Mouse (Mus musculus) lung, embryonic 16.5 days (tissue): ENCODE results near the gene Bicra. TPM values are rescaled to one million over a fixed set of nuclear protein-coding genes. Genes with fewer than 3 reads are reported as not detected.

Experiments used
- ATAC-seq: fragments of 200-750 bp; cut with Nextera tagmentation; 2 replicates; pipeline ENCODE4 v1.8.0; 2017; ENCODE audit warnings: low read depth, mild to moderate bottlenecking, moderate library complexity
- H3K27ac ChIP-seq: fragments of 300-500 bp; sonication (generic); 2 replicates; pipeline ENCODE4 v1.5.1; 2014; ENCODE audit warnings: mild to moderate bottlenecking, control low read depth, low read length
- H3K27me3 ChIP-seq: fragments of 300-500 bp; sonication (generic); 2 replicates; pipeline ENCODE4 v1.6.1; 2014; ENCODE audit warnings: low read depth, low read length, mixed read lengths; ENCODE audit not compliant: control insufficient read depth, insufficient read depth
- H3K36me3 ChIP-seq: fragments of 300-500 bp; sonication (generic); 2 replicates; pipeline ENCODE4 v1.6.1; 2014; ENCODE audit warnings: low read length; ENCODE audit not compliant: control insufficient read depth, insufficient read depth
- H3K4me1 ChIP-seq: fragments of 300-500 bp; sonication (generic); replicated peaks from 2 replicates; pipeline ENCODE4 v1.6.1; 2014; ENCODE audit warnings: low read length, mixed read lengths; ENCODE audit not compliant: control insufficient read depth, insufficient read depth
- H3K4me2 ChIP-seq: fragments of 300-500 bp; sonication (generic); 2 replicates; pipeline ENCODE4 v1.6.1; 2014; ENCODE audit warnings: low read depth, low read length, control low read depth
- H3K4me3 ChIP-seq: fragments of 300-500 bp; sonication (generic); 2 replicates; pipeline ENCODE4 v1.5.1; 2014; ENCODE audit warnings: mild to moderate bottlenecking, low read length, control low read depth
- H3K9ac ChIP-seq: fragments of 300-500 bp; sonication (generic); 2 replicates; pipeline ENCODE4 v1.6.1; 2014; ENCODE audit warnings: low read length, control low read depth
- H3K9me3 ChIP-seq: fragments of 300-500 bp; sonication (generic); 2 replicates; pipeline ENCODE4 v1.6.1; 2016; ENCODE audit warnings: low read length; ENCODE audit not compliant: control insufficient read depth
- WGBS: fragments of 180-500 bp; shearing (Covaris S2); extraction: QIAGEN DNeasy Blood & Tissue Kit; methylation state at CpG from one replicate; pipeline ENCODE4 v1.1.7; 2014; 5-methylcytosine and 5-hydroxymethylcytosine counted together
- polyA plus RNA-seq: library from polyadenylated mRNA; unstranded; fragments of >200 nt; fragmentation: Nextera tagmentation; extraction: Ambion mirVana; gene quantifications from 2 replicates; pipeline ENCODE4 v1.2.1, GENCODE M21; 2015

Bicra gene
- polyA plus RNA-seq, 1 experiment from 2014 or later: 5.9 TPM

DNA sequence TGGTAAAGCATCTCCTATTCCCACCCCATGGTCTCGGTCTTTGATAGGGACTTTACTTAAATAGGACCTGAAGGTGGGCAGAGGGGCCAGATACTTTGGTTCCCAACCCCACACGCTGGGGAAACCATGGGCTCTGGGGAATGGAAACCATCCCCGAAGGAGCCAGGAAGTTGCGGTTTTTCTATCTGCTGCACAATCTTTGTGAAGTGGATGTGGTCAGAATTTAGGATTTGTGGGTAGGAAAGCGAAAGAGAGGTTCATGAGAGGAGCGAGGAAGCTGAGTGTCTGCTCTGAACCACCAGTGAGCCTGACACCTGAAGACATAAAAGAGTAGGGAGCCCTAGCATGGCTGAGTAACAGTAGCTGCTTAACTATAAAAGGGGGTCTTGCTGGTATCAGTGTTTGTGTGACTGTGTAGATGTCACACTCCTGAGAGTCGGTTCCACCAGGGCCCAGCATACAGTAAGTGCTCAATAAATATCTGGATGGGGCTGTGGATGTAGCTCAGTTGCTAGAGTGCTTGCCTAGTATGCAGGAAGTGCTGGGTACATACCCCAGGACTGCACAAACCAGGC, 98.4 kb downstream of the Bicra start:
- H3K36me3 ChIP-seq: peaks cover 31% of the 10 kb centered on the region
- WGBS: 74% methylated on average over 7 of the region's 7 CpGs
- H3K9ac ChIP-seq: no peak overlapping the region
- H3K4me3 ChIP-seq: no peak overlapping the region
- no peak overlapping the region; the same call in 1 of the 2 replicates for H3K4me2 ChIP-seq
- no peaks in the 10 kb centered on the region for H3K27me3 ChIP-seq
- H3K4me1 ChIP-seq: peaks cover 20% of the 10 kb centered on the region
- ATAC-seq: no peak
- peak overlapping the region; percentile 69; the same call in 1 of the 2 replicates for H3K27ac ChIP-seq
- H3K9me3 ChIP-seq: no peaks in the 10 kb centered on the region

DNA sequence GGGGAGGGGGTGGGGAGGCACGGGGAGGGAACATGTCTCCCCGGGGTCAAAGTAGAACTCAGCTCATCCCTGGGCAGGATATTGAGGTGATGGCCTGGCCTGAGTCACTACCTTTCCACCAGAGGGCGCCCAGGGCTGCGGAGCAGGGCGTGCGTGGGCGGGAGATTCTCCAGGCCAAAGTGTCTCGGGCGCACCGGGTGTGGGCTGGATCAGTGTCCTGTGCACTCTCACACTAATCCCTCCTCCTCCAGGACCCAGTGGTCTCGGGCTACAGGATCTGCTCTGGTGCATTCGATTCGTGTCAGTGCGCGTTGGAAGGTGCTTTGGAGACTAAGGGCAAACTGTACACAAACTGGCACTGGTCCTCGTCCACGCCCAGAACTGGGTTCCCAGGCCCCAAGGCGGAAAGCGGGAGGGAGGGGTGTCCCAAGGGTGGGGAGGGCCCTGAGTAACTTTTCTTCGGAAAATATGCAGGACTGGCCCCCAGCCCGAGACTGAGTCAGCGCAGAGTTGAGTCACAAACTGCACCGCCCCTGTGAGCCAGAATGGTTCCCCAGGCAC, 99.3 kb downstream of the Bicra start:
- Histone ChIP-seq H3K4me1 (peaks cover 20% of the 10 kb centered on the region), H3K4me2 (peak overlapping the region; percentile 54), H3K27me3 (no peaks in the 10 kb centered on the region), H3K27ac (peak overlapping the region; percentile 69), H3K36me3 (peaks cover 26% of the 10 kb centered on the region), H3K9me3 (no peaks in the 10 kb centered on the region), H3K4me3 (peak overlapping the region; percentile 35), H3K9ac (peak overlapping the region; percentile 55)
- WGBS: 4% methylated on average over 23 of the region's 23 CpGs
- peak; percentile 73 for ATAC-seq

DNA sequence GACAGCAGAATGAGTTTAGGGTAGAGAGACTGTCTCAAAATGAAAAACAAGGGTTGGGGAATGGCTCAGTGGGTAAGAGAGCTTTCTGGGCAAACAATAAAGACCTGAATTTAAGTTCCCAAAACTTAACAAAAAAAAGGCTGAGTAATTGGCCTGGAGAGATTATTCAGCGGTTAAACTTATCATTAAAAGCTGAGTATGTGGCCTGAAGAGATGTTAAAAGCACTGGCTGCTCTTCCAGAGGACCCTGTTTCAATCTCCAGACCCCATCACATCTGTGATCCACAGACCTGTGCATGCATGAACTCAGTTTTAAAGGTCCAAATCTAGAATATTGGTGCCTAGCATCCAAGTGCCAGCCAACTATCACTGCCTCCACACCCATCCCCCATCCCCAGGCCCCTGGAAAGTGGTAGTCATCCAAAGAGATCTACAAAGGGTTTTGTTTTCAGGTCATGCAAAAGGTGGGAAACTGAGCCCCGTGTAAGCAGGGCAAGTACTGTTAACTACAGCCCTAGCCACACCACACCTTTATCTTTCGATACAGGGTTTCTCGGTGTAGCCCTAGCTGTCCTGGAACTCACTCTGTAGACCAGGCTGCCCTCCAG, 100.0 kb downstream of the Bicra start:
- Histone ChIP-seq H3K4me2 (peak overlapping the region; percentile 54), H3K9me3 (no peaks in the 10 kb centered on the region), H3K27me3 (no peaks in the 10 kb centered on the region), H3K4me3 (no peak overlapping the region), H3K27ac (no peak overlapping the region), H3K36me3 (peaks cover 27% of the 10 kb centered on the region), H3K4me1 (peaks cover 20% of the 10 kb centered on the region), H3K9ac (no peak overlapping the region)
- ATAC-seq: no peak
- 47% methylated on average over 4 of the region's 4 CpGs for WGBS

DNA sequence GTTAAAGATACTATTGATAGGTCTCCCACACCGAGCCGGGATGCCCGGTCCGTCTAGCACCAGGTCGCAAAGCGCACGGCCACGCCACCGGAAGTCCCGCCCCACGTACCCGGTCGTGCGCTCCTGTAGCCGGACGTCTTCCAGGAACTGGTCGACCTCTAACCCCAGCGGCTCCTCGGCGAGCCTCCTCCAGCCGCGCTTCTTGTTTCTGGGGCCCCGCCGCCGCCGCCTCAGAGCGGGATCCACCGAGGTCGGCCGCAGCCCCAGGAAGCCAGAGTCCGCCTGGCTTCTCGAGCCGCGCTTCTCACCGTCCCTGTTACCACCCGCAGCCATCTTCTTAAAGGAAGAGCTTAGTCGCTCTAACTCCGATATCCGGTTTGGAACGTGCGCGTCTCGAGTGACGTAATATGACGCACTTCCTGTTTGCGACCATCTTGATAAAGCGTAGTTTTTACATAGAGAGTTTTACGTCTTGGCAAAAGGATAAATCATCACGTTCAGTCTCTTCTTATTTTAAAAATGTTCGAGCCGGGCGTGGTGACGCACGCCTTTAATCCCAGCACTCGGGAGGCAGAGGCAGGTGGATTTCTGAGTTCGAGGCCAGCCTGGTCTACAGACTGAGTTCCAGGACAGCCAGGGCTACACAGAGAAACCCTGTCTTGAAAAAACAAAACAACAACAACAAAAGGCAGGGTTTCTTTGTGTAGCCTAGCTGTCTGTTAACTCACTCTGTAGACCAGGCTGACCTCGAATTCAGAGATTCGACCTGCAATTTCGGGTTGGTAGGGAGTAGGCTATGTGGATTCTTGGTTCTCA, 101.8 kb downstream of the Bicra start, which contains the start of gene Nop53:
TSS of gene Nop53 (minus strand) at position 354 of the 816 bp plus-strand sequence.
- H3K27me3 ChIP-seq: no peaks in the 10 kb centered on the region
- peak within 1 kb of the TSS; percentile 84 for H3K9ac ChIP-seq
- peak within 1 kb of the TSS; percentile 72 for H3K4me2 ChIP-seq
- H3K4me3 ChIP-seq: peak within 1 kb of the TSS; percentile 76
- peaks cover 20% of the 10 kb centered on the region for H3K4me1 ChIP-seq
- 1% methylated on average over 59 of the region's 59 CpGs for WGBS
- no peaks in the 10 kb centered on the region for H3K9me3 ChIP-seq
- ATAC-seq: peak; percentile 86
- peak within 1 kb of the TSS; percentile 96 for H3K27ac ChIP-seq
- H3K36me3 ChIP-seq: peaks cover 36% of the 10 kb centered on the region

DNA sequence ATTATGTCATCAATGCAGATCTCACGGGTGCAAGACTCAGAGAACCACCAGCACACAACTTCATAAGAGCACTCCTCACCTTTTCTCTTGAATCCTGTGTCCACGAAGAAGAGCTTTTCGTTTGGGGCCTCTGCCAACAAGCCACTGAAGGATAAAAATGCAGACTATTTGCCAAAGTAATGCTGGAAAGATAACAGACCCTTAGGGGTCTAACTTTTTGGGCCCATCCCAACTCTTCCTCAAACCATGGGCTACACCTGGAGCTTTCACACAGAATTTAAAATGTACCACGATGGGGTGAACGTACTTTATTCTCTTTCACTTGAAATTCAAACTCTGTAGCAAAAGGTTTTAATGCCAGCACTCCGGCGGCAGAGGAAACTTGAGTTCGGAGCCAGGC, 102.5 kb downstream of the Bicra start:
- Histone ChIP-seq H3K27me3 (no peaks in the 10 kb centered on the region), H3K4me3 (peak overlapping the region; percentile 76), H3K4me2 (peak overlapping the region; percentile 72), H3K9me3 (no peaks in the 10 kb centered on the region), H3K4me1 (peaks cover 20% of the 10 kb centered on the region), H3K27ac (peak overlapping the region; percentile 19; the same call in 1 of the 2 replicates), H3K9ac (peak overlapping the region; percentile 84), H3K36me3 (peaks cover 39% of the 10 kb centered on the region)
- no peak for ATAC-seq
- 7% methylated on average over 8 of the region's 8 CpGs for WGBS

DNA sequence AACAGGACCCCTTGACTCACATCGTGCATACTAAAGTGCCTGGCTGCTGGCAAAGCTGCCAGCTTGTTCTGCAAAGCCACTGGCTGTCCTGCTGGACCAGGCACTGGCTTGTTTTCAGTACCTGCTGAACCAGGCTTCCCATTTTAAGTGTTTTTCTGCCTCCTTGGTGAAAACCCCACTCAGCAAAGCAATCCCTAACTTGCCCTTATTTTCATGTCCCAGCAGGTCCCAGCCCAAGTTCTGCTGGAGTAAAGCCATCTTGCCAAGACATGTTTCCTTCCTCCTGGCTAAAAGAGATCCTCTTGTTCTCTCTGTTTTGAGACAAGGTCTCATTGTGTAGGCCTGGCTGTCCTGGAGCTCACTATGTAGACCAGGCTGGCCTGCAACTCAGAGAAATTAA, 103.4 kb downstream of the Bicra start:
- no peak overlapping the region for H3K9ac ChIP-seq
- ATAC-seq: no peak
- no peak overlapping the region for H3K4me3 ChIP-seq
- no peaks in the 10 kb centered on the region for H3K9me3 ChIP-seq
- H3K27me3 ChIP-seq: no peaks in the 10 kb centered on the region
- peaks cover 20% of the 10 kb centered on the region for H3K4me1 ChIP-seq
- 0 out of 2 replicates have a peak overlapping the region, but pooled peaks have one; percentile 72 for H3K4me2 ChIP-seq
- H3K27ac ChIP-seq: no peak overlapping the region
- H3K36me3 ChIP-seq: peaks cover 45% of the 10 kb centered on the region
- 83% methylated on average over 1 of the region's 1 CpGs for WGBS

DNA sequence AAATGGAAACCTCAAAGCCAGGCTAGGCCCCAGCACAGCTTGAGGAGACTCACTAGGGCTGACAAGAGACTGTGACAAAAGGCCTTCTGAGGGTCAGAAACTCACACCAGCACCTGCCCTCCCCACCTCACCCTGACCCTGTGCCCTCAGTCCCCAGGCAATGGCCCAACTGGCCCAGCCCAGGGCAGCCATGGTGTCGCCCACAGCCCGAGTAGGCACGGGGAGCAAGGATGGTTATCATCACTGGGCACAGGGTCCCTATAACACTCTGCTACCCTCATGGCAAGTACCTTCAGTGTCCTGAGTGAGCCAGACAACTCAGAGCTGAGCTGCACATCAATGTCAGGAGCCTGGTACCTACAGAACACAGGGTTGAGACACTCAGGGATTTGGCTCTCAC, 109.1 kb downstream of the Bicra start:
- H3K36me3 ChIP-seq: peaks cover 70% of the 10 kb centered on the region
- H3K27ac ChIP-seq: no peak overlapping the region
- no peak overlapping the region for H3K4me3 ChIP-seq
- no peak for ATAC-seq
- H3K9me3 ChIP-seq: no peaks in the 10 kb centered on the region
- no peaks in the 10 kb centered on the region for H3K27me3 ChIP-seq
- no peaks in the 10 kb centered on the region; the same call in 1 of the 2 replicates for H3K4me1 ChIP-seq
- no peak overlapping the region for H3K4me2 ChIP-seq
- WGBS: 94% methylated on average over 3 of the region's 3 CpGs
- H3K9ac ChIP-seq: no peak overlapping the region

DNA sequence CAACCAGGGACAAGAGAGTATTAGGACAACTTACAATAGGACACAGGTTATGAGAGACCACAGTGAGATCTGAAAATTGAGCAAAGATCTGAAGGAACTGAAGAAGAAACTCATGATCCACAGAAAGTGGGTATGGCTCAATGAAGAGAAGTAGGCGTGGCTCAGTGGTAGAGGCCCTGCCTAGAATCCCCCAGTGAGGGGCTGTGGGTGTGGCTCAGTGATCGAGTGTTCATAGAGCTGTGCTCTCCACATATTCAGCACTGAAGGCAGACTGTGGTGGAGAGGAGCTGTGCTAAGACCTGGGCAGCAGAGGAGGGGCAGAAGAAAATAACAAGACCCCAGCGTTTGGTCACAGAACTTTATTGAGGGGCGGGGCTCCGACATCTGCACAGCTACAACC, 110.2 kb downstream of the Bicra start:
- peaks cover 60% of the 10 kb centered on the region for H3K36me3 ChIP-seq

More for the DNA sequence above, 110.2 kb downstream of the Bicra start:
- H3K27me3 ChIP-seq: no peaks in the 10 kb centered on the region
- ATAC-seq: no peak
- H3K27ac ChIP-seq: no peak overlapping the region
- H3K9ac ChIP-seq: no peak overlapping the region
- H3K4me2 ChIP-seq: no peak overlapping the region
- WGBS: 78% methylated on average over 5 of the region's 5 CpGs
- no peak overlapping the region for H3K4me3 ChIP-seq
- H3K4me1 ChIP-seq: no peaks in the 10 kb centered on the region; the same call in 1 of the 2 replicates
- H3K9me3 ChIP-seq: no peaks in the 10 kb centered on the region
